Mouse (Mus musculus) cerebellum, adult 11-12 months (tissue): Measurements from ENCODE around the gene Mmel1.
A peak's percentile ranks its signal among the peaks of the same experiment; 100 is the strongest.

Source experiments
- DNase-seq: peaks from one replicate; pipeline ENCODE4 v3.0.0; 2022

The Mmel1 gene

GRCm38 (mm10) chr4:154864961-154865760 lies 4.2 kb upstream of the Mmel1 start:
- DNase-seq, result peak; percentile 59

- DNase-seq, result peak; percentile 46
Observed at GRCm38 (mm10) chr4:154866391-154866790, 3.0 kb upstream of the Mmel1 start.

GRCm38 (mm10) chr4:154867257-154867656 lies 2.1 kb upstream of the Mmel1 start:
- peak; percentile 17 for DNase-seq

- peak; percentile 3 for DNase-seq
Observed at GRCm38 (mm10) chr4:154870721-154871120, 1.3 kb downstream of the Mmel1 start.

GRCm38 (mm10) chr4:154871757-154872251 lies 2.4 kb downstream of the Mmel1 start:
- DNase-seq, result peak; percentile 18

- DNase-seq, result peak; percentile 17
Observed at GRCm38 (mm10) chr4:154873186-154873585, 3.8 kb downstream of the Mmel1 start.

- DNase-seq, result peak; percentile 89
Observed at GRCm38 (mm10) chr4:154877864-154878548, 8.6 kb downstream of the Mmel1 start.

GRCm38 (mm10) chr4:154880730-154881129 lies 11.3 kb downstream of the Mmel1 start:
- DNase-seq, result no peak

GRCm38 (mm10) chr4:154882014-154882659 lies 12.8 kb downstream of the Mmel1 start:
- DNase-seq, result no peak

- no peak for DNase-seq
Observed at GRCm38 (mm10) chr4:154885416-154885815, 16.0 kb downstream of the Mmel1 start.

GRCm38 (mm10) chr4:154886876-154887592 lies 17.6 kb downstream of the Mmel1 start:
- DNase-seq, result peak; percentile 79

GRCm38 (mm10) chr4:154887593-154888250 lies 18.3 kb downstream of the Mmel1 start:
- DNase-seq, result peak; percentile 58

GRCm38 (mm10) chr4:154890887-154891286 lies 21.5 kb downstream of the Mmel1 start:
- DNase-seq, result no peak

- DNase-seq, result peak; percentile 39
Observed at GRCm38 (mm10) chr4:154895549-154895948, 26.2 kb downstream of the Mmel1 start.

- peak; percentile 58 for DNase-seq
Observed at GRCm38 (mm10) chr4:154897676-154898465, 28.5 kb downstream of the Mmel1 start.

- peak; percentile 91 for DNase-seq
Observed at GRCm38 (mm10) chr4:154898506-154899446, 29.4 kb downstream of the Mmel1 start, which contains the start of gene Fam213b. TSS of gene Fam213b (minus strand) at chr4:154899135.

- DNase-seq, result no peak
Observed at GRCm38 (mm10) chr4:154902371-154902770, 33.0 kb downstream of the Mmel1 start.

GRCm38 (mm10) chr4:154904185-154905071 lies 35.0 kb downstream of the Mmel1 start:
- DNase-seq, result peak; percentile 86

GRCm38 (mm10) chr4:154907833-154908232 lies 38.4 kb downstream of the Mmel1 start:
- peak; percentile 61 for DNase-seq
